In genomic region chr2:73002451-73002850, GRCm38 (mm10) we compare ENCODE assay signal across 24 mouse cellular contexts. TPM values are rescaled to one million over a fixed set of nuclear protein-coding genes. Genes with fewer than 3 reads are reported as not detected.
DNase-seq lines count a peak whose midpoint lies in the region; ATAC-seq lines count a peak whose summit lies in the region.
"Had no signal": no experiment of that assay in that cellular context is flagged by ENCODE, and none has a peak within 500 bp of the region (broad histone marks: within the 10 kb centered on the region; RNA-seq: fewer than 3 reads in every experiment).

No protein-coding gene starts in this region.

- H3K27me3 ChIP-seq in limb, embryonic 12.5 days: no peaks in the 10 kb centered on the region
- H3K27me3 ChIP-seq in limb, embryonic 10.5 days (ENCODE audit: low read depth, poor library complexity, severe bottlenecking): no peaks in the 10 kb centered on the region
- no peaks in the 10 kb centered on the region for H3K27me3 ChIP-seq in kidney, embryonic 16.5 days (ENCODE audit: insufficient read depth, low read length)
- H3K27me3 ChIP-seq: forebrain, embryonic 13.5 days; limb, embryonic 13.5 days; midbrain, embryonic 12.5 days had no signal

- H3K4me2 ChIP-seq in limb, embryonic 12.5 days: no peak overlapping the region
- no peak overlapping the region for H3K4me2 ChIP-seq in kidney, embryonic 16.5 days (replicated peaks; ENCODE audit: low read depth, low read length)
- H3K4me2 ChIP-seq: forebrain, embryonic 13.5 days; midbrain, embryonic 12.5 days had no signal

- 0 out of 2 replicates have a peak overlapping the region, but pooled peaks have one; percentile 83 for H3K27ac ChIP-seq in limb, embryonic 12.5 days
- H3K27ac ChIP-seq in limb, embryonic 10.5 days: no peak overlapping the region
- peak overlapping the region; percentile 99 for H3K27ac ChIP-seq in macrophage
- H3K27ac ChIP-seq in kidney, embryonic 16.5 days (ENCODE audit: low read length): no peak overlapping the region

- no peaks in the 10 kb centered on the region for H3K9me3 ChIP-seq in limb, embryonic 12.5 days
- H3K9me3 ChIP-seq in limb, embryonic 10.5 days (replicated peaks): no peaks in the 10 kb centered on the region
- H3K9me3 ChIP-seq in kidney, embryonic 16.5 days (ENCODE audit: low read length): no peaks in the 10 kb centered on the region
- H3K9me3 ChIP-seq: forebrain, embryonic 13.5 days; G1E; hindbrain, embryonic 10.5 days; limb, embryonic 13.5 days; midbrain, embryonic 12.5 days had no signal

- H3K79me2 ChIP-seq in macrophage (ENCODE audit: inconsistent target): no peaks in the 10 kb centered on the region

- H3K4me1 ChIP-seq in limb, embryonic 12.5 days (replicated peaks): peaks cover 25% of the 10 kb centered on the region
- H3K4me1 ChIP-seq in limb, embryonic 10.5 days: peaks cover 36% of the 10 kb centered on the region
- H3K4me1 ChIP-seq in kidney, embryonic 16.5 days (ENCODE audit: insufficient read depth, low read length): peaks cover 18% of the 10 kb centered on the region

- no peak for ATAC-seq in limb, embryonic 12.5 days (ENCODE audit: insufficient number of reproducible peaks, insufficient read depth, low FRiP score, low TSS enrichment, low read depth)
- ATAC-seq in activated CD4-positive, CD25-positive, alpha-beta regulatory T cell, adult 4 months: peak; percentile 40
- ATAC-seq in kidney, embryonic 16.5 days (ENCODE audit: low FRiP score, low TSS enrichment): no peak
- ATAC-seq: forebrain, embryonic 13.5 days had no signal

- no peak for DNase-seq in limb, embryonic 10.5 days (ENCODE audit: low spot score)
- peak; percentile 47 for DNase-seq in induced T-regulatory cell, adult 2 months (ENCODE audit: low read depth)
- no peak for DNase-seq in frontal cortex, postnatal 36 days (ENCODE audit: low spot score in 2 of 2)
- DNase-seq: cerebellum, adult 2 months; cerebellum, postnatal 36 days had no signal

- H3K9ac ChIP-seq in limb, embryonic 12.5 days (replicated peaks): no peak overlapping the region
- no peak overlapping the region for H3K9ac ChIP-seq in kidney, embryonic 16.5 days (replicated peaks; ENCODE audit: low read length)
- H3K9ac ChIP-seq: forebrain, embryonic 13.5 days; limb, embryonic 13.5 days; midbrain, embryonic 12.5 days had no signal

- H3K4me3 ChIP-seq in limb, embryonic 12.5 days (replicated peaks): no peak overlapping the region
- H3K4me3 ChIP-seq in limb, embryonic 10.5 days: no peak overlapping the region
- no peak overlapping the region for H3K4me3 ChIP-seq in macrophage (ENCODE audit: inconsistent target)
- H3K4me3 ChIP-seq in kidney, embryonic 16.5 days (ENCODE audit: low read length): no peak overlapping the region
- H3K4me3 ChIP-seq: forebrain, embryonic 13.5 days; hindbrain, embryonic 10.5 days; limb, embryonic 13.5 days; midbrain, embryonic 12.5 days had no signal

- no peaks in the 10 kb centered on the region for H3K36me3 ChIP-seq in limb, embryonic 12.5 days
- no peaks in the 10 kb centered on the region for H3K36me3 ChIP-seq in limb, embryonic 10.5 days
- H3K36me3 ChIP-seq in macrophage (ENCODE audit: inconsistent target): no peaks in the 10 kb centered on the region
- H3K36me3 ChIP-seq in kidney, embryonic 16.5 days (ENCODE audit: insufficient read depth, low read length): no peaks in the 10 kb centered on the region
- H3K36me3 ChIP-seq: G1E; hindbrain, embryonic 10.5 days; limb, embryonic 13.5 days; midbrain, embryonic 12.5 days had no signal

- WGBS in limb, embryonic 12.5 days: 90% methylated on average over 6 of the region's 6 CpGs
- 91% methylated on average over 6 of the region's 6 CpGs for WGBS in limb, embryonic 10.5 days
- 76% methylated on average over 6 of the region's 6 CpGs for WGBS in macrophage (ENCODE audit: missing documents)
- WGBS in kidney, embryonic 16.5 days: 92% methylated on average over 6 of the region's 6 CpGs

RNA-seq across cellular contexts. Expression of gene Gm11084, which starts 15.9 kb away (rescaled TPM):
- not detected in 2 replicates for polyA plus RNA-seq in limb, embryonic 12.5 days (2016; fragmentation: Nextera tagmentation; extraction: Ambion mirVana)
- not detected in 2 replicates for polyA plus RNA-seq in limb, embryonic 10.5 days (2016; fragmentation: Nextera tagmentation; extraction: Ambion mirVana)
- not detected for polyA plus RNA-seq in activated CD4-positive, CD25-positive, alpha-beta regulatory T cell, adult 4 months (2017; shearing (Covaris generic))
- total RNA-seq in macrophage (2018; cell fraction: chromatin; rRNA removed): not detected
- not detected for total RNA-seq in macrophage (2018; cell fraction: cytosol; rRNA removed)
- not detected for total RNA-seq in macrophage (2018; cell fraction: nucleus; rRNA removed)
- not detected in 3 replicates for polyA plus RNA-seq in macrophage (2018)
- polyA plus RNA-seq in kidney, embryonic 16.5 days (2015; fragmentation: Nextera tagmentation; extraction: Ambion mirVana): not detected in 2 replicates
- total RNA-seq: adrenal gland, postnatal 36 days; G1E; gastrocnemius, postnatal 14 days; layer of hippocampus, postnatal 10 days; megakaryocyte progenitor cell, adult 5-6 weeks had no signal
- polyA plus RNA-seq: cerebellum, adult 2 months; forebrain, embryonic 13.5 days; frontal cortex, adult 2 months; G1E; hindbrain, embryonic 10.5 days; inflammation-experienced regulatory T-cells, adult 6 months; large intestine, adult 2 months; limb, embryonic 13.5 days; lung, embryonic 16.5 days; midbrain, embryonic 12.5 days; neural tube, embryonic 14.5 days; small intestine, adult 2 months had no signal

RNA-seq across cellular contexts. Expression of gene Sp3, which starts 22.2 kb away (rescaled TPM):
- 74.7 and 81.1 TPM in 2 replicates for polyA plus RNA-seq in limb, embryonic 12.5 days (2016; fragmentation: Nextera tagmentation; extraction: Ambion mirVana)
- 47.6 and 58.2 TPM in 2 replicates for polyA plus RNA-seq in limb, embryonic 10.5 days (2016; fragmentation: Nextera tagmentation; extraction: Ambion mirVana)
- 10 to 100 TPM; 61.4 to 62.9 TPM for polyA plus RNA-seq in activated CD4-positive, CD25-positive, alpha-beta regulatory T cell, adult 4 months (2017; shearing (Covaris generic))
- total RNA-seq in macrophage (2018; cell fraction: chromatin; rRNA removed): 100 to 1,000 TPM in 15 of 26 experiments, 10 to 100 TPM in 11; 30.7 to 237 (median 121) TPM
- 10 to 100 TPM; 21.0 to 83.6 (median 68.2) TPM for total RNA-seq in macrophage (2018; cell fraction: cytosol; rRNA removed)
- total RNA-seq in macrophage (2018; cell fraction: nucleus; rRNA removed): 100 to 1,000 TPM in 11 of 26 experiments, 10 to 100 TPM in 15; 32.4 to 243 (median 74.9) TPM
- polyA plus RNA-seq in macrophage (2018): 49.5 to 59.1 TPM (median 51.3 TPM) in 3 replicates
- 44.6 and 47.3 TPM in 2 replicates for polyA plus RNA-seq in kidney, embryonic 16.5 days (2015; fragmentation: Nextera tagmentation; extraction: Ambion mirVana)

Comparison
In these comparisons a context has a peak if more than half of its experiments do, and no peak if none do; other contexts are left out.
1. H3K27ac ChIP-seq: peak in limb, embryonic 12.5 days (single experiment) and macrophage (single experiment); none in limb, embryonic 10.5 days (single experiment) and kidney, embryonic 16.5 days (single experiment).